Mouse (Mus musculus) ovary, postnatal 36 days (tissue): ENCODE results near the gene Gosr1.
"Not testable (repeated sequence)": the region's sequence is repeated elsewhere in the genome, so short reads cannot be mapped to it uniquely, and the experiment has no call there.

Experiments used
- DNase-seq: peaks from one replicate; pipeline ENCODE4 v3.0.0; 2022; ENCODE audit warnings: low spot score, mixed read lengths

The Gosr1 gene

GRCm38 (mm10) chr11:76763053-76763740 is at the start of gene Gosr1:
Gene Gosr1 (minus strand): TSS chr11:76763579.
- peak; percentile 87 for DNase-seq

DNA sequence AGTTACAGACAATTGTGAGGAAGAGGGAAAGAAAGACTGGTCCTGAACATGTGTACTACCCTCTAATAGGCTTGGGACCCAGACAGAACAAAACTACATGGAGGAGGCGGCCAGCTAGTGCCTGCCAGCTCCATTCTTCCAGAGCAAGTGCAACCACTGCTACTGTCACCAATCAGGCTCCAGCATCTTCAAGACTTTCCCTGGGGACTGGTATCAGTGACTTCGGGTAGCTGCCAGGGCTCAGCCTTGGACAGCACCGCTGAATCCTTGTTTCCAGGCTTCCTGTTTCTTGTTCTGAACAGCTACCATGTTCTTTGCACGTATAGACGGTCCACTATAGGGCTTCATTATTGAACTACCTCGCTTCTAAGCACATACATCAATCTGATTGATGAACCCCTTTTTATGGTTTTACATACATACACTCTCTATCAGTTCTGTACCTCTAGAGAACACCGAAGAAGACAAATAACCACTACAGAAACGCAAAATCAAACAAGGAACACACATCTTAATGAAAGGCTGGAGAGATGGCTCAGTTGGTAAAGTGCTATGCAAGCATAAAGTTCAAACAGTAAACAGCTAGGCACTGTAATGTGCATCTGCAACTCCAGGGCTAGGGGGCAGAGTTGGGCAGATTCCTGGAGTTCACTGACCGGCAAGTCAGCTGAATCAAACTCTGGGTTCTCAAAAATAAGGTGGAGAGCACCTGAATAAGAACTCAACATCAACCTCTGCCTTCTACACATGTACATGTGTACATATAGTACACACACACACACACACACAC is 47.5 kb upstream of the Gosr1 start:
- DNase-seq = peak; percentile 19

DNA sequence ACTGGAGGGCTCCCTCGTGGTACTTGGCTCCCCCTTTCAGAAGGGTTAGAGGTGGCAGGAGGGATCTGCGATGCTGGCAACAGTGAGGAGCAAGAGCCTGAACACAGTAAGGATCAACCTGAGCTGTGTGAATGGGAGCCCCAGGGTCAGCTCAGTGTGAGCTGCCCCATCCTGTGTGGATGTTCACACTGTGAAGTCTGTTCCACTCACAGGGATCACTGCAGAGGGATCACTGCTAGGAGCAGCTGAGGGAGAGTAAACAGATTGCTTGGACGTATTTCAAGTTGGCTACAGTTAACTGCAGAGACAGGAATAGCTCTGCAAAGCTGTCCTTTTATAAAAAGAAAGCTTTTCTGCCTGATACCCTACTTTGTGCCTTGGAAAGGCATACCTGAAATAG is 46.1 kb upstream of the Gosr1 start:
- no peak for DNase-seq

DNA sequence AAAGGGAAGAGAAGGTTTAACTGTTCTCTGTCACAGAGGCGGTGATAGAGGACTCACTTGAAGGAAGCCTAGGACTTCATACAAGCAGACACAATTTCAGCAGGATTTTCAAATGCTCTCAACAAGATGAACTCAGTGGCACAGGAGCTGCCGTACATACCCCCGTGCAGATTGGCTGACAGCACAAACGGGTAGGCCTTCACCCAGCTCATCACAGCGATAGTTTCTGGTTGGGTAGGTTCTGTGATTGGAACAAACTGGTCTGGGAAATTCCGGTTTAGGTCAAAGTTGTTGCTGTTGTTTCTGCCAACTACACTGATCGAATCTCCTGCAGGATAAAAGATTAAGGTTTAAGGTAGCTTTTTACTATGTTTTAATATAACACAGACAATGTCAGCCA is 45.2 kb upstream of the Gosr1 start:
- no peak for DNase-seq

DNA sequence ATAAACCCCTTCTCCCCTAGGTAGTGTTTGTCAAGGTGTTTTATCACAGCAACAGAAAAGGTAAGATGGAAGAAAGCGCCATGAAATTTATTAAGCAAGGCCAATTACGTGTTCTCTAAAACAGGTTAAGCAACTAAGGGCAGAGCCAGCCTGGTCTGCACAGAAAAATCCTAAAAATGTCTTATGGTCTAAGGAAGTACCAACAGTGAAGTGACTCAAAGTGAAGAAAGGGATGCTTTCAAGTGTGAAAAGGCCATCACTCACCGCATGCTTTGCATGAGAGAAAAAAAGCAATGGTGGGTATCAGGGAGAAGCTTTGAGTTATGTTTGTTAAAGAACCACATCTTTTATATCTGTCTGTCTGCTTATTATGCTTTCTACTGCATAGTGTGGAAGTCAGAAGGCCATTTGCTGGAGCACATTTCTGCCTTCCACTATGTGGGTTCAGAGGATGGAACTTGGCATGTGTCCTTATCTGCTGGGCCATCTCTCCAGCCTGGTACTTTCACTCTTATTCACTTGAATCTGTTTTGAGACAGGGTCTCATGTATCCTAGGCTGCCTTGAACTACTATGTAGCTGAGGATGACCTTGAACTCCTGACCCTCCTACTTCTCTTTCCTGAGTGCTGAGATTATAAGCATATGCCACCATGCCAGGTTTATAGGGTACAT is 43.8 kb upstream of the Gosr1 start:
- no peak for DNase-seq

- no peak for DNase-seq
These were observed 42.6 kb upstream of the Gosr1 start for GRCm38 (mm10) chr11:76806026-76806425.

- not testable (repeated sequence) for DNase-seq
These were observed 41.7 kb upstream of the Gosr1 start for GRCm38 (mm10) chr11:76805072-76805471.

- no peak for DNase-seq
These were observed 39.9 kb upstream of the Gosr1 start for GRCm38 (mm10) chr11:76803266-76803665.

DNA sequence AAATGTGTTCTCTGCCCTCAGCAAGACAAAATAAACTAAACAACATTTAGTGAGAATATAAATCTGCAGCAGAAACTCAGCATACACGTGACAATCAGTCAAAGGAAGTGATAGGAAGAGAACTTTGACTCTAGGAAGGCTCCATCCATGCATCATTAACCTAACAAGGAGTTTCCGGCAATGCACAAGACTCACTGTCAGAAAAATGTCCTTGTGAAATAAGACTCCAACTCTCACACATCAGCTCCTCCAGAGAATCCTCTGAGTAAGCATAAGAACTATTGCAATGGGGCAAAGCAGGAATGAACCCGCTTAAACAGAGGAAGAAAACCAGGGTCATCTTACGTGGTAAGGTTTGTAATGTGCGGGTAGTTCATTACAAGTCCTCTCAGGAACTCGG is 33.9 kb upstream of the Gosr1 start:
- no peak for DNase-seq

DNA sequence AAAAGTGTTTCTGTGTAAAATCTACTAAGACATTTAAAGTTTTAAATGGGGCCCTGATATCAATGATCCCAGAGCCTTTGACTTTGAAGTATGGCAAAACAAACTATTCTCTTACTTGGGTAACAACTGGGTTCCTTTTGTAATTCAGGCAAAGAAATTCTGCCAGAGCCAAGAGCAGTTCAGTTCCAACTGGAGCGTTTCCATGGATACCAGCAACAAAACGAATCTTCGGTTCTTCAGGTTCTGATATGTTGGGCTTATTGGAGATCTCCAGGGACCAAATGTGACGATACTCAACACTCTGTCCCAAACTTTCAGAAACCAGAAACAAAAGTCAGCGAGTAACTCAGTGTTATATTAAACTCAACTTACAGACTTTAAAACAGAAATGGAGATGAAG is 31.9 kb upstream of the Gosr1 start:
- DNase-seq = no peak

DNA sequence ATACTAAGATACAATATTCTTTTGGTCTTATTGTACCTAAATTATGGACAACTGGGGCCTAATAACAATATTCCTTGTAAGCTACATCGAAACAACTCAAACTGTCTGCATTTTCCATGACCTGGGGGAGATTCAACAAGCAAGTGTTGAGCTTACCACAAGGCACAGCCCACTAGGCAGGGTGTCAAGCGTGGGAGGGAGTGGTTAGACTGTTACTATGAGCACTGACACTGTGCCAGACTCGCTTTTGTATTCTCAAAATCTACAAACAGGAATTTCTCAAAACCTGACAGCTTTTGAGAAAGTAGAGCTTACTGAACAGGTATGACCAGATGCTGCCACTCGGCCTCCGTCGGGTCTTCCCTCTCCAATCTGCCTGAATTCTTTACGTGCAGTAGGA is 28.0 kb upstream of the Gosr1 start:
- peak; percentile 38 for DNase-seq

DNA sequence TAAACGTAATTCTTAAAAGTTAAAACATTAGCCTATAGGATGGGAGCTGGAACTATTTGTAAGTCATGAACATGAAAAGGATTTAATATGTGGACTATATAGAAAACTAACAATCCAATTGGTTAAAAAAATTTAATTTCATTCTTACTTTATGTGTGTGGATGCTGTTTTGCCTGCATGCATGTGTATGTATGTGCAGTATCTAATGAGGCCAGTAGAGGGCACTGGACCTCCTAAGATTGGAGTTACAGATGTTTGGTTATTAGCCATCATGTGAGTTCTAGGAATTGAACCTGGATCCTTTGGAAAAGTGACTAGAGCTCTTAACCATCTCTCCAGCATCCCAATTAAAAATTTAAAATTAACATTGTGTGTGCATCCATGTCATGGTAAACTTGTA is 25.9 kb upstream of the Gosr1 start:
- DNase-seq = no peak

DNA sequence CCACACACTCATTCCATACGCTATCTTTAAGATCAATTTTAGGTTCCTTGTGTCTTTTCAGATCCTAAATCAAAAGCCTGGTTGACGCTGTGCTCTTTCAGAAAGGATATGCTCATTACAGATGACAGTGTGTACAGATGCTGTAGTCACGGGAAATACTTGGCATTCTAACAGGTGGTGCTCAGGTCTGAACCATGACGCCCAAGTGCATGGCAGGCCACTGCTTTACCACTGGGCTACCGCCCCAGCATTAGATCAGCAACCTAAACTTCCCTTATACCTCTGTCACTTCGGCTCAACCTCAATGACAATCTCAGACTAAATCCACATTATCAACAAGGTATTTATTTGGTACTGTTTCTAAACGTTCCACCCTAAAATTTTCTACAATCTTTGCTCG is 12.2 kb upstream of the Gosr1 start:
- no peak for DNase-seq

DNA sequence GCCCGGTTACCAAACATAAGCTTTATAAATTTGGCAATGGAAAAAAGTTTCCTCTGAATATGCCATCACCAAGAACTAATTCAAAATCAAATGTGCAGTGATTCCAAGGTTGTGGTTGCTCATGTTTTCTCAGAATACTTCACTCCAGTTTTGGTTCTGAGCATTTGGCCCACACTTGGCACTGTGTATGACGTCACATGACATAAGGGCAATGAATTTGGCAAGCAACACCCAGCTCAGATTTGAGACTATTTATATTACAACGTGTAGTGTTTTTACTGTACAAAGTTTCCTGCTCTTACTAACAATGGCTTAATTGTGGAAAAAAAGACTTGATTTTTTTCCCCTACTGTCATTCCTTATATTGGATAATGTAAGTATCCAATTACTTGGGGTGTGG is 10.4 kb upstream of the Gosr1 start:
- DNase-seq = no peak

- no peak for DNase-seq
These were observed 7.2 kb upstream of the Gosr1 start for GRCm38 (mm10) chr11:76770566-76770965.

DNA sequence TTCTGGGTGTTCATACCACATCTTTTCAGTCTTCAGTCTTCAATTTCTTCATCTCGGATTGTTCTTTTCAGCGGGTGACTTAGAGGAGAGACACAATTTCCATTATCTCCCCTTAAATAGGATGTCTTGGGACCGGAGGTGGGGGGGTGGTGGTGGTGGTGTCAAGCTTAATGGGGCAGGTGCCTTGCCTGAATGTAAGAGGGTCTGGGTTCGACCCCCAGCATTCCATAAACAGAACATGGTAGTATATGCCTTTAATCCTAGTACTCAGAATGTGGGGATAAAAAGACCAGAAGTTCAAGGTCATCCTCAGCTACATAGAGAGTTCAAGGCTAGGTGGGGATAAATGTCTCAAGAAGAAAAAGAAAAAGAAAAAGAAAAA is 353 bp upstream of the Gosr1 start:
- no peak for DNase-seq

- DNase-seq = no peak
These were observed 11.1 kb downstream of the Gosr1 start for GRCm38 (mm10) chr11:76752276-76752675.

DNA sequence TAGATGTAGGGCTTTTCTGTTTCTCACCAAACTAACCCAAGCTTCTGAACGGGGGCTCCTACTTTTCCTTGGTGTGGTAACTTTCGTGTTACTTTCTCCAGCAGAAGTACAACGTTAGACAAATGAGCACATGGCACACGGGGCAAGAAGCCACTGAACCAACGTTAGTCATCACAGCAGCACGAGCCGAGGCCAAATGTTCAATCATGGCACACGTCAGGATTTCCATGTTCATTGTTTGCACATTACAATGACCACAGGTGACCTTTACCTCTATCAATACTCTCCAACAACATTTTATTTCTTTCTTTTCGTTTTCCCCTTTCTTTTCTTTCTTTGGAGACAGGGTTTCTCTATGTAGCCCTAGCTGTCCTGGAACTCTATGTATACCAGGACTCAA is 14.6 kb downstream of the Gosr1 start:
- no peak for DNase-seq

DNA sequence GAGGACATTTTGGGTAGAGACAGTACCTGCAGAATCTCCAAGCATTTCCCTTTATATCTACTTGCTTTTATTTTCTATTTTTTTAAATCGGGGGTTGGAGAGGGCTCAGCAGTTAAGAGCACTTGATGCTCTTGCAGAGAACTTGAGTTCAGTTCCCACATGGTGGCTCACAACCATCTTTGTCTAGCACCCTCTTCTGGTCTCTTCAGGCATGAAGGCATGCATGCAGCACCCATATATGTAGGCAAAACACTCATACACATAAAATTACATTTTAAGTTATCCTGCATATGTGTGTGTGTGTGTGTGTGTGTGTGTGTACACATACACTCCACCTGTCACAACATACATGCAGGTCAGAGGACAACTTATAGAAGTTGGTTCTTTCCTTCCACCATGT is 17.5 kb downstream of the Gosr1 start:
- no peak for DNase-seq

GRCm38 (mm10) chr11:76744550-76744949 is 18.8 kb downstream of the Gosr1 start:
- no peak for DNase-seq

DNA sequence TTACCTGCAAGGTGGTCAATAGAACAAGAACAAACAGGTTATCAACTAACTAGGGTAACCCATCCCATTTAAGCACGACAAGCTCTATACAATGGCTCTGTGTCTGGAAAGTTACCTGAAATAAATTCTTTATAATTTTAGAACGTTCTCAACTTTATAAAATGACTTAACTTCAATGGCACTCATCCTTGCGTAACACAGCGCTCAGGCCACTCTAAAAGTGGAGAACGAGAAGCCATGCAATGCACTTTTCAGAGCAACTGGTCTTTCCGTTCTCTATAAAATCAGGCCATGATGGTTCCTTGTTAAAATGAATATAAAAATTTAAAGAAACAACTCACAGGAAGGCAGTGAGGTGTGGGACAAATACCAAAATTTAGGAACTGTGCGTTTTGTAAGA is 20.9 kb downstream of the Gosr1 start:
- DNase-seq = no peak

GRCm38 (mm10) chr11:76739125-76739524 is 24.3 kb downstream of the Gosr1 start:
- DNase-seq = no peak

DNA sequence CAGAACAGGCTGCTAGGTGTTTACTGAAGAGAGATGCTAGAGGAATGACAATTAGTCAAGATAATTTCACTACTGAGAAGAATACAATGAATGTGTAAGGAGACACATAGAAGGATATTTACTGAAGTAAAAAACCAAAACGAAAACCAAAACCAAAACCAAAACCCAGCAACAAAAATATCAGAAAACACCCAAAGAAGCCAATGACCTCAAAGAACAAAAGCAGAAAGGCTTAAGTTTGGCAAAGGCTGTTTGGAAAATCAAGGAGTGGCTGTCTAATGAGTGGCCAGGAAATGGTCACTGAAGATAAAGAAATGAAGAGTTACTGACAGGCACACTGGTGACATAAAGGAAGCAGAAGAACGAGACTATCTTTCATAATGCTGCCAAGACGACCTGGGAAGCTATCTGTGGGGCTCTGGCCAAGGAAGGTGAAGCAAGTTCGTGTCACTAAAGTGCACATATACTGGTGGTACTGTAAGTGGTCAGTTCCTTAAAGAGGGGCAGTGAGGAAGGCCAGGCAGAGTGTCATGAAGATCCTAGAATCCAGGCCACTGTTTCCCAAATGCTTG is 27.5 kb downstream of the Gosr1 start:
- no peak for DNase-seq
